Mouse (Mus musculus) forebrain, embryonic 13.5 days (tissue): ENCODE results near the gene Rraga. TPM values are rescaled to one million over a fixed set of nuclear protein-coding genes. Genes with fewer than 3 reads are reported as not detected.
A peak's percentile ranks its signal among the peaks of the same experiment; 100 is the strongest.

Experiments
- ATAC-seq: fragments of 200-750 bp; cut with Nextera tagmentation; 2 replicates; pipeline ENCODE4 v1.8.0; 2017
- H3K27ac ChIP-seq: fragments of 300-500 bp; sonication (generic); 2 replicates; pipeline ENCODE4 v1.5.1; 2015; ENCODE audit warnings: inconsistent platforms, mild to moderate bottlenecking, moderate library complexity
- H3K27me3 ChIP-seq: fragments of 300-500 bp; sonication (generic); 2 replicates; pipeline ENCODE4 v1.6.1; 2015; ENCODE audit warnings: mild to moderate bottlenecking, inconsistent platforms
- H3K36me3 ChIP-seq: fragments of 300-500 bp; sonication (generic); 2 replicates; pipeline ENCODE4 v1.6.1; 2015; ENCODE audit warnings: mild to moderate bottlenecking, inconsistent platforms; ENCODE audit not compliant: poor library complexity, severe bottlenecking
- H3K4me1 ChIP-seq: fragments of 300-500 bp; sonication (generic); 2 replicates; pipeline ENCODE4 v1.6.1; 2015; ENCODE audit warnings: inconsistent platforms
- H3K4me2 ChIP-seq: fragments of 300-500 bp; sonication (generic); 2 replicates; pipeline ENCODE4 v1.6.1; 2015; ENCODE audit warnings: inconsistent platforms, mild to moderate bottlenecking, moderate library complexity
- H3K4me3 ChIP-seq: fragments of 300-500 bp; sonication (generic); 2 replicates; pipeline ENCODE4 v1.5.1; 2015; ENCODE audit warnings: mild to moderate bottlenecking, inconsistent platforms
- H3K9ac ChIP-seq: fragments of 300-500 bp; sonication (generic); 2 replicates; pipeline ENCODE4 v1.6.1; 2015; ENCODE audit warnings: mild to moderate bottlenecking, inconsistent platforms
- H3K9me3 ChIP-seq: fragments of 300-500 bp; sonication (generic); replicated peaks from 2 replicates; pipeline ENCODE4 v1.6.1; 2016; ENCODE audit warnings: inconsistent platforms
- WGBS: fragments of 180-500 bp; shearing (Covaris S2); methylation state at CpG from one replicate; pipeline ENCODE4 v1.1.7; 2015; 5-methylcytosine and 5-hydroxymethylcytosine counted together
- polyA plus RNA-seq: library from polyadenylated mRNA; unstranded; fragments of >200 nt; fragmentation: Nextera tagmentation; extraction: Ambion mirVana; gene quantifications from 2 replicates; pipeline ENCODE4 v1.2.1, GENCODE M21; 2015

Gene Rraga
- polyA plus RNA-seq, 1 experiment from 2014 or later: 82.6 TPM

DNA sequence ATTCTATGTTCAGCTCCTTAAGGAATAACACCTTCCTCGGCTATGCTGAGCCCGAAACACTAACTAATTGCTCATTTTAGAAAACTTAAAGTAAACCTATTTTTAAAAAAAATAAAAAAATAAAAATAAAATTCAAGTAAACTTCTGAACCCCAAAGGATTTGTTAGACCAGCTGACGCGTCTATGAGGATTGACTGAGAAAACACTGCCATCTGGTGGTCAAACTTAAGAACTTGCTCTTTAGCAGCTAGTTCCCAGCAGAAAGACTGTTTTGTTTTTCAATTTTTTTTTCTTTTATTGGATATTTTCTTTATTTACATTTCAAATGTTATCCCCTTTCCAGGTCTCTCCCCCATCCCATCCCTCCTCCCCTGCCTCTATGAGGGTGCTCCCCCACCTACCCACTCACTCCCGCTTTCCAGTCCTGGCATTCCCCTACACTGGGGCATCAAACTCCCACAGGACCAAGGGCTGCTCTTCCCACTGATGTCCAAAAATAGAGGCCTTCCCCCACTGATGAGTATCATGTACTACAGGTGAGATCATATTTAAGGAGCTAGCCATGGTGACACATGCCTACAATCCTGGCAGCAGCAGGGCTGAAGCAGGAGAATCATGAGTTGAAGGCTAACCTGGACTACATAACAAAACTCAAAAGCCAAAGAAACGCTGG lies 20.3 kb upstream of the Rraga start:
- ATAC-seq: peak; percentile 75
- Histone ChIP-seq H3K36me3 (no peaks in the 10 kb centered on the region), H3K27ac (no peak overlapping the region), H3K4me1 (no peaks in the 10 kb centered on the region), H3K9me3 (no peaks in the 10 kb centered on the region), H3K4me3 (no peak overlapping the region), H3K4me2 (no peak overlapping the region), H3K27me3 (no peaks in the 10 kb centered on the region), H3K9ac (no peak overlapping the region)
- 30% methylated on average over 6 of the region's 6 CpGs for WGBS

DNA sequence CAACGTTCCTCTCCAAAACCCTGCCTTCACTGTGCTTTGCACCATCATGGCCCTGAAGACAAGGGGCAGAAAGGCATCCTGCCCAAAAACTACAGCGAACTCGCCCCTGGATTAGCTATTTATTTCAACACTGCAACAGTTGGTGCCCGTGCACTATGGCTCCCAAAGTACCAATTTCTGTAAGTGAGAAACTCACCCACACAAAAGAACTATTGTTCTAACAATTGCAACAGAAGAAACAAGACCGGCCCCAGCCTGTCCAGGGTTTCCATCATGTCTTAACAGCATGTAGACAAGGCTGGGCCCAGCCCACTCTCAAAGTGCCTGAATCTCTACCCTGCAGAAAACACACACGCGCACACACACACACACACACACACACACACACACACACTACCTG lies 18.1 kb upstream of the Rraga start:
- H3K27ac ChIP-seq: no peak overlapping the region
- no peaks in the 10 kb centered on the region for H3K27me3 ChIP-seq
- WGBS: 72% methylated on average over 7 of the region's 7 CpGs
- H3K9ac ChIP-seq: no peak overlapping the region
- H3K36me3 ChIP-seq: no peaks in the 10 kb centered on the region
- ATAC-seq: no peak
- no peaks in the 10 kb centered on the region for H3K4me1 ChIP-seq
- H3K9me3 ChIP-seq: no peaks in the 10 kb centered on the region
- no peak overlapping the region for H3K4me2 ChIP-seq
- no peak overlapping the region for H3K4me3 ChIP-seq

DNA sequence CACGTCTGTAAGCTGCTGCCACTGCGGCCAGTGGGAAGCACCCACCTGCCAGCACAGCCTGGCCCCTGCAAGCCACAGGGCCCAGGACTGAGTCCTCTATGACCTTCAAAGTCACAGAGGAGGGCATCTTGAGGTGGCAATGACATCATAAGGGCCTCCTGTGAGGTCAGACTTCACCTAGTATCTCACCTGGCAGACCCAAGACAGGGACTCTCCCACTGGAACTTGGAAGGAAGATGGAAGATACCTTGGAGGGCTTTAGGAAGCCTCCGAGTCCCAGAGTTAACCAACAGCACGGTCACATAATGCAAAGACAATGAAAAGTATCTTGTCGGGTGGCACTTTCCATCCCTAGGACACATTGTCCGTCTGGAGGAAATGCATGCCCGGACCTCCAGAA lies 17.2 kb upstream of the Rraga start, which contains the start of gene Saxo1:
Saxo1 (minus strand) TSS at position 101 of the 400 bp plus-strand sequence.
- Histone ChIP-seq H3K27me3 (no peaks in the 10 kb centered on the region), H3K27ac (no peak within 1 kb of the TSS), H3K9ac (no peak within 1 kb of the TSS), H3K4me2 (no peak within 1 kb of the TSS), H3K36me3 (no peaks in the 10 kb centered on the region), H3K4me1 (no peaks in the 10 kb centered on the region), H3K9me3 (no peaks in the 10 kb centered on the region), H3K4me3 (no peak within 1 kb of the TSS)
- no peak for ATAC-seq
- 91% methylated on average over 7 of the region's 7 CpGs for WGBS

DNA sequence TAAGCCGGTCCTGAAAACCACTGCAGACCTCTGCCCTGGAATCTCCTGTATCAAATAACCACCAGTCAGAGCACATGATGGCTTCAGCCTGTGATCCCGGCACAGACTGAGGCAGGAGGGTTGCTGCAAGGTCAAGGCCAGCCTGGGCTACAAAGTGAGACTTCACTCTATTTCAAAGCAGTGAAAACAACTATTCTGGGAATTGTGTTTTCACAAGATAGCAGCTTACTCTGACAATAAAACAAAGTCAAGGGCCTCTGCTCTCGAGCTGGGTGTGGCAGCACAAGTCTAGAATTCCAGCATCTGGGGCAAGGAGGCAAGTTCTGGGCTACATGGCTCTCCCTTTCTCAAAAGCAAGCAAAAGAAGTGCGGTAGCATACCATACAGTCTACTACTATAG lies 16.5 kb upstream of the Rraga start:
- no peak overlapping the region for H3K27ac ChIP-seq
- no peaks in the 10 kb centered on the region for H3K9me3 ChIP-seq
- no peaks in the 10 kb centered on the region for H3K4me1 ChIP-seq
- 75% methylated on average over 4 of the region's 4 CpGs for WGBS
- no peak overlapping the region for H3K4me3 ChIP-seq
- H3K4me2 ChIP-seq: no peak overlapping the region
- no peak for ATAC-seq
- H3K9ac ChIP-seq: no peak overlapping the region
- H3K27me3 ChIP-seq: no peaks in the 10 kb centered on the region
- H3K36me3 ChIP-seq: no peaks in the 10 kb centered on the region

DNA sequence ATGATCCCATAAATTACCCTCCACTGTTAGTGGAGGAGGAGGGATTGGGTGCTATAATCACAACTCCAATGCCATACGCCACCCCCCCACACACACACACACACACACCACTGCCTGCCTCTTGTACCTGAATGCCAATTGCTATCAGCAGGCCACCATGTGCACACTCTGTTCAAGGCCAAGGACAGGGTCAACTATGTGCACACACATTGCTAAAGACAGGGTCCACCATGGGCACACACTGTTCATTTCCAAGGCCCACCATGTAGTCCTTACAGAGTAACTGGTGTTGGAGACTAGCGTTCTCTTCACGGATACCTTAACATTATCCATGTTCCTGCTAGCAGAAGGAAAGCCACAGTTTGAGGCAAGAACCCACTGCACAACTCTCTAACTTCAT lies 14.4 kb upstream of the Rraga start:
- no peak overlapping the region for H3K9ac ChIP-seq
- no peaks in the 10 kb centered on the region for H3K9me3 ChIP-seq
- H3K27me3 ChIP-seq: no peaks in the 10 kb centered on the region
- H3K4me1 ChIP-seq: no peaks in the 10 kb centered on the region
- H3K4me3 ChIP-seq: no peak overlapping the region
- no peaks in the 10 kb centered on the region for H3K36me3 ChIP-seq
- ATAC-seq: no peak
- H3K27ac ChIP-seq: no peak overlapping the region
- H3K4me2 ChIP-seq: no peak overlapping the region
- WGBS: 93% methylated on average over 3 of the region's 3 CpGs

DNA sequence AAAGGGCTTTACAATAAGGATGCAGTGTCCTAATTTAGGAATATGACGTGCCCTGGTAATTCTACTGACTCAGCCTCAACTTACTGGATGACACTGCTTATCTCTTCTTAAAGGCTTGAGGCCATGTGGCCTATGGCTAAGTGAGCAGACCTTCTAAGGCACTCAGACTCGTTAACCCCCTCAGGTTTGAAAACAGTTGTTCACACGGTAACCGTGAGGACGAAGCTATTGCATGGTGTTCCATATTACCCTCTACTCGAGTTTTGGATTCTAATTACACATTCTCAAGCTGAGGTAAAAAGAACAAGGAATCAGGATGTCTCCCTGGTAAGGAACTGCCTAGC lies 557 bp upstream of the Rraga start:
- Histone ChIP-seq H3K27ac (peak overlapping the region; percentile 96), H3K4me3 (peak overlapping the region; percentile 75), H3K4me1 (peaks cover 24% of the 10 kb centered on the region), H3K9me3 (no peaks in the 10 kb centered on the region), H3K27me3 (no peaks in the 10 kb centered on the region), H3K36me3 (peaks cover 7% of the 10 kb centered on the region; the same call in 1 of the 2 replicates), H3K4me2 (peak overlapping the region; percentile 89), H3K9ac (peak overlapping the region; percentile 94)
- WGBS: 18% methylated on average over 6 of the region's 6 CpGs
- peak; percentile 52 for ATAC-seq

DNA sequence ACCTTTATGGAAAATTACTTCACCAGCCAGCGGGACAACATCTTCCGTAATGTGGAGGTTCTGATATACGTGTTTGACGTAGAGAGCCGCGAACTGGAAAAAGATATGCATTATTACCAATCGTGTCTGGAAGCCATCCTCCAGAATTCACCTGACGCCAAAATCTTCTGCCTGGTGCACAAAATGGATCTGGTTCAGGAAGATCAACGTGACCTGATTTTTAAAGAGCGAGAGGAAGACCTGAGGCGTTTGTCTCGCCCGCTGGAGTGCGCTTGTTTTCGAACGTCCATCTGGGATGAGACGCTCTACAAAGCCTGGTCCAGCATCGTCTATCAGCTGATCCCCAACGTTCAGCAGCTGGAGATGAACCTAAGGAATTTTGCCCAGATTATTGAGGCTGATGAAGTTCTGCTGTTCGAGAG lies 663 bp downstream of the Rraga start:
- Histone ChIP-seq H3K4me2 (peak overlapping the region; percentile 89), H3K9ac (peak overlapping the region; percentile 94), H3K4me3 (peak overlapping the region; percentile 75), H3K9me3 (no peaks in the 10 kb centered on the region), H3K36me3 (peaks cover 14% of the 10 kb centered on the region), H3K27me3 (no peaks in the 10 kb centered on the region), H3K4me1 (peaks cover 24% of the 10 kb centered on the region), H3K27ac (peak overlapping the region; percentile 96)
- under 1% methylated on average over 20 of the region's 20 CpGs for WGBS
- no peak for ATAC-seq

DNA sequence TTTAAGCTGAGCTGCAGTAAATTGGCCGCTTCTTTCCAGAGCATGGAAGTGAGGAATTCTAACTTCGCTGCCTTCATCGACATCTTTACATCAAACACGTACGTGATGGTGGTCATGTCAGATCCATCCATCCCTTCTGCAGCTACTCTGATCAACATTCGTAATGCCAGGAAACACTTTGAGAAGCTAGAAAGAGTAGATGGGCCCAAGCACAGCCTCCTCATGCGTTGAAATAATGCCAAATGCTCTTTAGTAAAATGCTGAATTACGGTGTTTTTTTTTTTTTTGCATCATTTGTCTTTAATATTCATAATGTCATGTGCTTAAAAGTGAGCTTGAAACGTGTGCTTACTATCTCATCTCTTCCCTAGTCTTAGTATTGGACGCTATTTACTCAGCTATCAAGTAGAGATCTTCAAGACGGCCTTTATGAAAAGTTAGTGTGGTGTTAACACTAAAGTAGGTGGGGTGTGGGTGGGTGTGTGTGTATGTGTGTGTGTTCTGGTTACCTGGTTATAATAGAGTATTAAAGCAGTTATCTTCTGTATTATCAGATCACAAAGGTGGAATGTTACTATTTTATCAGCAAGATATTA lies 1.3 kb downstream of the Rraga start:
- Histone ChIP-seq H3K4me2 (peak overlapping the region; percentile 89), H3K9me3 (no peaks in the 10 kb centered on the region), H3K27me3 (no peaks in the 10 kb centered on the region), H3K27ac (peak overlapping the region; percentile 96; the same call in 1 of the 2 replicates), H3K4me1 (peaks cover 24% of the 10 kb centered on the region), H3K9ac (peak overlapping the region; percentile 94), H3K4me3 (peak overlapping the region; percentile 75), H3K36me3 (peaks cover 14% of the 10 kb centered on the region)
- ATAC-seq: no peak
- 7% methylated on average over 11 of the region's 11 CpGs for WGBS

DNA sequence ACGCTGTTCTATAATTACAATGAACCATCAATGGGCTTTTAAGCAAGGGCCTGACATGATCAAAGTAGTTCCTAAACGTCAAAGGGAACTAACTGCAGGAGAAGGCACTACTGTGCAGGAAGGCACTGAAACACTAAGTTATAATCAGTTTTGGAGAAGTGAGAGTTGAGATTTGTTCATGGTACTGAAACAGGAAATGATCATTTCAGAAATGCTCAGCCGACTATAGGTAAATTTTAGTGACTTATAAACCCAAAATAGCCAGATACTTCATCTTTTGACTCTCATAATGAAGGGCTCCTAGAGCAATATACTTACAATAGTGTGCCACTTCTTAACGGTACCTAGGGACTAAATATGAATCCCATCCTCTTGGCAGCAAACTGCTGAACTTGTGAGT lies 4.6 kb downstream of the Rraga start:
- no peak for ATAC-seq
- H3K4me2 ChIP-seq: no peak overlapping the region
- H3K9me3 ChIP-seq: no peaks in the 10 kb centered on the region
- no peaks in the 10 kb centered on the region for H3K27me3 ChIP-seq
- H3K27ac ChIP-seq: no peak overlapping the region
- peaks cover 24% of the 10 kb centered on the region for H3K4me1 ChIP-seq
- WGBS: 44% methylated on average over 4 of the region's 4 CpGs
- peaks cover 41% of the 10 kb centered on the region for H3K36me3 ChIP-seq
- H3K4me3 ChIP-seq: no peak overlapping the region
- H3K9ac ChIP-seq: no peak overlapping the region

DNA sequence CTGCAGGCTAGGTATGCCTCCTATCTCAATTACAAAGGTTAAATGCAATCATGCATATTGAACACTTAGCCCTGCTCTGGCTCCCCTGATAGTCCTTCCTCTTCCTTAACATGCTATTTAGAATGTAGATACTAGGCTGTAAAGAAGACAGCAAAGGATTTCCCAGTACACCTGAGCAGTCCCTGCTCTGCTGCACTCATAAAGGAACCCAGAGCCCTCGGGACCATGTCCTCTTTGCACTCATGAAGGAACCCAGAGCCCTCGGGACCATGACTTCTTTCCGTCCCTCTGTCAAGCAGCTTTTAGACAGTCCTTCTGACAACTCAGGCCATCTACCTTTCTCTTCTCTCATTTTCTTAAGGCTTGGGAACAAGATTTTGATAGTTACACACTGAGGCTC lies 5.1 kb downstream of the Rraga start:
- no peaks in the 10 kb centered on the region for H3K27me3 ChIP-seq

DNA sequence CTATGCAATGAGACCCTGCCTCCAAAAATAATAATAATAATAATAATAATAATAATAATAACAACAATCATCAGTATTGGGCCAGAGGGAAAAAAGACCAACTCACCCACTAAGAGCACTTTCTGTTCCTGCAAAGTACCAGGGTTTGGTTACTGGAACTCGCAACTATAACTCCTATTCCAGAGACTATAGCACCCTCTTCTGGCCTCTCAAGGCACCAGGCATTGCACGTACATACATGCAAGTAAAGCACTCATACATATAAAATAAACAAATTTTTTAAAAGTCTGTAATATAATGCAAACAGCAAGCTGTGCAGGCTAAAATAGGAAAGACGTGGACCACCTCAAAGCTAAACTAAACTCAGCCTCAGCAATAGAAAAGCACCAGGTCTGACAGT lies 12.8 kb downstream of the Rraga start:
- ATAC-seq: no peak
- H3K9ac ChIP-seq: no peak overlapping the region
- H3K27ac ChIP-seq: no peak overlapping the region
- H3K9me3 ChIP-seq: no peaks in the 10 kb centered on the region
- 92% methylated on average over 3 of the region's 3 CpGs for WGBS
- H3K4me1 ChIP-seq: no peaks in the 10 kb centered on the region
- H3K27me3 ChIP-seq: no peaks in the 10 kb centered on the region
- peaks cover 58% of the 10 kb centered on the region for H3K36me3 ChIP-seq
- H3K4me2 ChIP-seq: no peak overlapping the region
- H3K4me3 ChIP-seq: no peak overlapping the region

More for the DNA sequence above, 5.1 kb downstream of the Rraga start:
- 83% methylated on average over 3 of the region's 3 CpGs for WGBS
- Histone ChIP-seq H3K4me2 (no peak overlapping the region), H3K27ac (no peak overlapping the region), H3K4me1 (peaks cover 24% of the 10 kb centered on the region), H3K9ac (no peak overlapping the region), H3K9me3 (no peaks in the 10 kb centered on the region), H3K4me3 (no peak overlapping the region), H3K36me3 (peaks cover 46% of the 10 kb centered on the region)
- no peak for ATAC-seq

DNA sequence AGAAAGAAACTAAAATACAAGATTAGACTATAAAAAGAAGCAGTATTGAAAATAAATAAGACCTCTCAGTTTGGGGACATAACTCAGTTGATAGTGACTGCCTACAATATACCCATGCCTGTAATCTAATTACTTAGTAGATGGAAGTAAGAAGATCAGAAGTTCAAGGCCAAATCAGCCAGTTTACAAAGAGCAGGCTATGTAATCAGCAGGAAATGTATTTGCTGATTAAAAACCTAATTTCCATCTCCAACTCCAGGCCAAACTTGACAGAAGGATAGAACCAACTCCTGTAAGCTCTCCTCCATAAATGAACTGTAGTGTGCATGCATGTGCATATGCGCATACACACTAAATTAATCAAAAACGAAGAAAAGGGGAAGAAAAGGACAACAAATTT lies 15.8 kb downstream of the Rraga start:
- H3K4me1 ChIP-seq: no peaks in the 10 kb centered on the region
- peaks cover 45% of the 10 kb centered on the region for H3K36me3 ChIP-seq
- 87% methylated on average over 2 of the region's 2 CpGs for WGBS
- H3K4me2 ChIP-seq: no peak overlapping the region
- no peak overlapping the region for H3K27ac ChIP-seq
- no peaks in the 10 kb centered on the region for H3K9me3 ChIP-seq
- no peaks in the 10 kb centered on the region for H3K27me3 ChIP-seq
- no peak overlapping the region for H3K4me3 ChIP-seq
- H3K9ac ChIP-seq: no peak overlapping the region
- no peak for ATAC-seq
